8 mouse cellular contexts compared by ENCODE assay signal in genomic region chr17:8525971-8526740, GRCm38 (mm10). TPM values are rescaled to one million over a fixed set of nuclear protein-coding genes. Genes with fewer than 3 reads are reported as not detected.
A peak's percentile ranks its signal among the peaks of the same experiment; 100 is the strongest.
DNase-seq lines count a peak whose midpoint lies in the region; ATAC-seq and TF ChIP-seq lines count a peak whose summit lies in the region.

No protein-coding gene starts in this region.

- ATAC-seq in kidney, embryonic 16.5 days (ENCODE audit: low FRiP score, low TSS enrichment) = no peak
- no peak for ATAC-seq in embryonic facial prominence, embryonic 11.5 days (replicated peaks; ENCODE audit: insufficient number of reproducible peaks, low FRiP score, low TSS enrichment, low read depth)
- no peak for ATAC-seq in hindbrain, postnatal 0 days
- no peak for ATAC-seq in neural tube, embryonic 14.5 days (ENCODE audit: low read depth)
- no peak for ATAC-seq in granulocyte monocyte progenitor cell, adult 5-6 weeks (replicated peaks; ENCODE audit: poor library complexity, severe bottlenecking)

- H3K36me3 ChIP-seq in kidney, embryonic 16.5 days (ENCODE audit: insufficient read depth, low read length) = no peaks in the 10 kb centered on the region
- no peaks in the 10 kb centered on the region for H3K36me3 ChIP-seq in embryonic facial prominence, embryonic 11.5 days (replicated peaks; ENCODE audit: control insufficient read depth, insufficient read depth, low read depth, low read length)
- H3K36me3 ChIP-seq in hindbrain, postnatal 0 days (ENCODE audit: insufficient read depth, low read length) = no peaks in the 10 kb centered on the region
- H3K36me3 ChIP-seq in neural tube, embryonic 14.5 days (ENCODE audit: control insufficient read depth, insufficient read depth, low read length) = no peaks in the 10 kb centered on the region

- H3K4me3 ChIP-seq in kidney, embryonic 16.5 days (ENCODE audit: low read length) = peak overlapping the region; percentile 55
- peak overlapping the region; percentile 45; the same call in 1 of the 2 replicates for H3K4me3 ChIP-seq in embryonic facial prominence, embryonic 11.5 days (ENCODE audit: low read depth, low read length)
- peak overlapping the region; percentile 52 for H3K4me3 ChIP-seq in hindbrain, postnatal 0 days (ENCODE audit: low read length)
- peak overlapping the region; percentile 56; the same call in 1 of the 2 replicates for H3K4me3 ChIP-seq in neural tube, embryonic 14.5 days (ENCODE audit: low read depth, low read length)

- 0 out of 2 replicates have a peak overlapping the region, but pooled peaks have one; percentile 24 for H3K9ac ChIP-seq in kidney, embryonic 16.5 days (replicated peaks; ENCODE audit: low read length)
- H3K9ac ChIP-seq in embryonic facial prominence, embryonic 11.5 days (replicated peaks; ENCODE audit: low read length) = no peak overlapping the region
- H3K9ac ChIP-seq in hindbrain, postnatal 0 days (replicated peaks; ENCODE audit: low read length) = peak overlapping the region; percentile 14; the same call in 1 of the 2 replicates
- H3K9ac ChIP-seq in neural tube, embryonic 14.5 days (replicated peaks; ENCODE audit: low read depth, low read length) = 0 out of 2 replicates have a peak overlapping the region, but pooled peaks have one; percentile 16

- H3K9me3 ChIP-seq in kidney, embryonic 16.5 days (ENCODE audit: low read length) = no peaks in the 10 kb centered on the region
- H3K9me3 ChIP-seq in embryonic facial prominence, embryonic 11.5 days (replicated peaks; ENCODE audit: control insufficient read depth, low read length) = no peaks in the 10 kb centered on the region
- no peaks in the 10 kb centered on the region for H3K9me3 ChIP-seq in hindbrain, postnatal 0 days (ENCODE audit: low read length)
- no peaks in the 10 kb centered on the region for H3K9me3 ChIP-seq in neural tube, embryonic 14.5 days (ENCODE audit: control insufficient read depth, low read length)

- TF ChIP-seq CTCF in hindbrain, postnatal 0 days (IDR thresholded peaks at IDR 0.05; ENCODE audit: low read depth) = peak; percentile 16; the same call in 1 of the 2 replicates

- no peak overlapping the region for H3K27ac ChIP-seq in kidney, embryonic 16.5 days (ENCODE audit: low read length)
- H3K27ac ChIP-seq in embryonic facial prominence, embryonic 11.5 days (replicated peaks; ENCODE audit: low read depth, low read length) = no peak overlapping the region
- H3K27ac ChIP-seq in hindbrain, postnatal 0 days = no peak overlapping the region; the same call in 1 of the 2 replicates
- H3K27ac ChIP-seq in neural tube, embryonic 14.5 days (ENCODE audit: low read depth, low read length) = no peak overlapping the region

- 3% methylated on average over 21 of the region's 21 CpGs for WGBS in kidney, embryonic 16.5 days
- WGBS in embryonic facial prominence, embryonic 11.5 days = 5% methylated on average over 21 of the region's 21 CpGs
- WGBS in hindbrain, postnatal 0 days = 3% methylated on average over 21 of the region's 21 CpGs
- WGBS in neural tube, embryonic 14.5 days = 5% methylated on average over 21 of the region's 21 CpGs

- H3K4me1 ChIP-seq in kidney, embryonic 16.5 days (ENCODE audit: insufficient read depth, low read length) = peaks cover 21% of the 10 kb centered on the region
- H3K4me1 ChIP-seq in embryonic facial prominence, embryonic 11.5 days (ENCODE audit: control insufficient read depth, insufficient read depth, low read length) = peaks cover 9% of the 10 kb centered on the region
- H3K4me1 ChIP-seq in hindbrain, postnatal 0 days (ENCODE audit: insufficient read depth, low read length) = peaks cover 13% of the 10 kb centered on the region
- peaks cover 22% of the 10 kb centered on the region for H3K4me1 ChIP-seq in neural tube, embryonic 14.5 days (ENCODE audit: control insufficient read depth, insufficient read depth, low read length)

- no peak for DNase-seq in kidney, postnatal 25 days
- DNase-seq in brain, adult 2 months (ENCODE audit: low read depth, low spot score) = peak; percentile 78
- no peak for DNase-seq in embryonic facial prominence, embryonic 11.5 days (ENCODE audit: low spot score)
- peak; percentile 31 for DNase-seq in hindbrain, postnatal 0 days (ENCODE audit: low spot score)
- no peak for DNase-seq in natural killer cell, adult 2 months (ENCODE audit: low spot score in 2 of 2)

- H3K27me3 ChIP-seq in kidney, embryonic 16.5 days (ENCODE audit: insufficient read depth, low read length) = peaks cover 34% of the 10 kb centered on the region
- peaks cover 30% of the 10 kb centered on the region for H3K27me3 ChIP-seq in embryonic facial prominence, embryonic 11.5 days (ENCODE audit: control insufficient read depth, insufficient read depth, low read length)
- no peaks in the 10 kb centered on the region for H3K27me3 ChIP-seq in hindbrain, postnatal 0 days (ENCODE audit: insufficient read depth, low read length)
- H3K27me3 ChIP-seq in neural tube, embryonic 14.5 days (ENCODE audit: control insufficient read depth, insufficient read depth, low read length) = 0 out of 2 replicates have a peak, but pooled peaks cover 9% of the 10 kb centered on the region

- peak overlapping the region; percentile 99 for H3K4me2 ChIP-seq in kidney, embryonic 16.5 days (replicated peaks; ENCODE audit: low read depth, low read length)
- peak overlapping the region; percentile 90 for H3K4me2 ChIP-seq in embryonic facial prominence, embryonic 11.5 days (ENCODE audit: low read depth, low read length)
- H3K4me2 ChIP-seq in hindbrain, postnatal 0 days (ENCODE audit: low read depth, low read length) = peak overlapping the region; percentile 91
- peak overlapping the region; percentile 94 for H3K4me2 ChIP-seq in neural tube, embryonic 14.5 days (ENCODE audit: low read depth, low read length)

RNA-seq across cellular contexts. Expression of gene Pde10a, which starts 1.0 kb away (rescaled TPM):
- 1.3 and 1.8 TPM in 2 replicates for polyA plus RNA-seq in kidney, embryonic 16.5 days (2015; fragmentation: Nextera tagmentation; extraction: Ambion mirVana)
- 1.9 and 3.0 TPM in 2 replicates for polyA plus RNA-seq in embryonic facial prominence, embryonic 11.5 days (2014; fragmentation: Nextera tagmentation; extraction: Ambion mirVana)
- total RNA-seq in hindbrain, postnatal 0 days (2014; rRNA removed) = 37.8 and 38.5 TPM in 2 replicates
- 8.2 and 8.4 TPM in 2 replicates for polyA plus RNA-seq in hindbrain, postnatal 0 days (2015; fragmentation: Nextera tagmentation; extraction: Ambion mirVana)
- polyA plus RNA-seq in neural tube, embryonic 14.5 days (2014; fragmentation: Nextera tagmentation; extraction: Ambion mirVana) = 16.2 and 17.0 TPM in 2 replicates
- not detected in 2 replicates for total RNA-seq in granulocyte monocyte progenitor cell, adult 5-6 weeks (2014; fragmentation: Nextera tagmentation)
- 0.36 and 0.69 TPM in 2 replicates for total RNA-seq in granulocyte monocyte progenitor cell, adult 5-6 weeks (2017)

RNA-seq across cellular contexts. Expression of gene Gm17087, which starts 40.6 kb away (rescaled TPM):
- polyA plus RNA-seq in kidney, embryonic 16.5 days (2015; fragmentation: Nextera tagmentation; extraction: Ambion mirVana) = not detected in 2 replicates
- not detected in 2 replicates for polyA plus RNA-seq in embryonic facial prominence, embryonic 11.5 days (2014; fragmentation: Nextera tagmentation; extraction: Ambion mirVana)
- total RNA-seq in hindbrain, postnatal 0 days (2014; rRNA removed) = not detected in 2 replicates
- polyA plus RNA-seq in hindbrain, postnatal 0 days (2015; fragmentation: Nextera tagmentation; extraction: Ambion mirVana) = not detected in 2 replicates
- not detected in 2 replicates for polyA plus RNA-seq in neural tube, embryonic 14.5 days (2014; fragmentation: Nextera tagmentation; extraction: Ambion mirVana)
- total RNA-seq in granulocyte monocyte progenitor cell, adult 5-6 weeks (2014; fragmentation: Nextera tagmentation) = not detected in 2 replicates
- total RNA-seq in granulocyte monocyte progenitor cell, adult 5-6 weeks (2017) = not detected in 2 replicates

Comparison
In these comparisons a context has a peak if more than half of its experiments do, and no peak if none do; other contexts are left out.
1. DNase-seq: peak in brain, adult 2 months (single experiment) and hindbrain, postnatal 0 days (single experiment); none in kidney, postnatal 25 days (0 of 2), embryonic facial prominence, embryonic 11.5 days (single experiment) and natural killer cell, adult 2 months (0 of 2).
2. Peak in every context shown above with its lines, with median percentiles within 50 percentile points of each other: H3K4me2 ChIP-seq and H3K4me3 ChIP-seq.